Mouse (Mus musculus): ENCODE data around the gene Abcb7.

Abcb7 gene

GRCm38 (mm10) chrX:104413183-104413983 is at the start of gene Abcb7:
Gene Abcb7, minus strand, starts transcription at chrX:104413856.
- DNase-seq (ENCODE audit: low spot score in 2 of 2): peak; percentile 64 to 75

- no peak for DNase-seq (ENCODE audit: low spot score in 2 of 2)
These were observed 48.1 kb upstream of the Abcb7 start for GRCm38 (mm10) chrX:104461755-104462154.

GRCm38 (mm10) chrX:104452433-104452832 is 38.8 kb upstream of the Abcb7 start:
- DNase-seq (ENCODE audit: low spot score in 2 of 2): no peak

GRCm38 (mm10) chrX:104433456-104433855 is 19.8 kb upstream of the Abcb7 start:
- DNase-seq (ENCODE audit: low spot score in 2 of 2): no peak

- no peak for DNase-seq (ENCODE audit: low spot score in 2 of 2)
These were observed 14.5 kb upstream of the Abcb7 start for GRCm38 (mm10) chrX:104428108-104428507.

GRCm38 (mm10) chrX:104413995-104414394 is 339 bp upstream of the Abcb7 start:
- DNase-seq (ENCODE audit: low spot score in 2 of 2): no peak

GRCm38 (mm10) chrX:104408137-104408536 is 5.5 kb downstream of the Abcb7 start:
- DNase-seq (ENCODE audit: low spot score in 2 of 2): no peak

- no peak for DNase-seq (ENCODE audit: low spot score in 2 of 2)
These were observed 11.2 kb downstream of the Abcb7 start for GRCm38 (mm10) chrX:104402463-104402862.

- no peak for DNase-seq (ENCODE audit: low spot score in 2 of 2)
These were observed 12.5 kb downstream of the Abcb7 start for GRCm38 (mm10) chrX:104401134-104401533.

GRCm38 (mm10) chrX:104397526-104397925 is 16.1 kb downstream of the Abcb7 start:
- DNase-seq (ENCODE audit: low spot score in 2 of 2): no peak

GRCm38 (mm10) chrX:104359686-104360085 is 54.0 kb downstream of the Abcb7 start:
- no peak for DNase-seq (ENCODE audit: low spot score in 2 of 2)

- no peak for DNase-seq (ENCODE audit: low spot score in 2 of 2)
These were observed 57.8 kb downstream of the Abcb7 start for GRCm38 (mm10) chrX:104355842-104356241.

- peak in 1 of 2 experiments; percentile 11 for DNase-seq (ENCODE audit: low spot score in 2 of 2)
These were observed 65.5 kb downstream of the Abcb7 start for GRCm38 (mm10) chrX:104348146-104348545.

- no peak for DNase-seq (ENCODE audit: low spot score in 2 of 2)
These were observed 121.9 kb downstream of the Abcb7 start for GRCm38 (mm10) chrX:104291721-104292120.

- no peak for DNase-seq (ENCODE audit: low spot score in 2 of 2)
These were observed 133.8 kb downstream of the Abcb7 start for GRCm38 (mm10) chrX:104279828-104280227.

- DNase-seq (ENCODE audit: low spot score in 2 of 2): no peak
These were observed 149.3 kb downstream of the Abcb7 start for GRCm38 (mm10) chrX:104264371-104264770.

GRCm38 (mm10) chrX:104262468-104262867 is 151.2 kb downstream of the Abcb7 start:
- DNase-seq (ENCODE audit: low spot score in 2 of 2): no peak

- no peak for DNase-seq (ENCODE audit: low spot score in 2 of 2)
These were observed 157.1 kb downstream of the Abcb7 start for GRCm38 (mm10) chrX:104256561-104256960.
